Mouse (Mus musculus) lung, adult 2 months (tissue): ENCODE measurements at regions not wholly inside any gene's neighbourhood (a gene's known extent, or its start where the extent isn't known, plus 50 kb on each side); places are given as distances from the start of the nearest gene placed in this dataset.

Experiments used
- CTCF ChIP-seq: fragments of 200-500 bp; IDR thresholded peaks from 2 replicates; pipeline ENCODE4 v1.5.1; 2011; ENCODE audit warnings: mild to moderate bottlenecking, low read length, control low read depth; ENCODE audit not compliant: insufficient read depth
- POLR2A ChIP-seq: fragments of 200-500 bp; IDR thresholded peaks from 2 replicates; pipeline ENCODE4 v1.6.1; 2011; ENCODE audit warnings: low read depth, mild to moderate bottlenecking, control low read depth, low read length, borderline replicate concordance; ENCODE audit errors: extremely low read depth

DNA sequence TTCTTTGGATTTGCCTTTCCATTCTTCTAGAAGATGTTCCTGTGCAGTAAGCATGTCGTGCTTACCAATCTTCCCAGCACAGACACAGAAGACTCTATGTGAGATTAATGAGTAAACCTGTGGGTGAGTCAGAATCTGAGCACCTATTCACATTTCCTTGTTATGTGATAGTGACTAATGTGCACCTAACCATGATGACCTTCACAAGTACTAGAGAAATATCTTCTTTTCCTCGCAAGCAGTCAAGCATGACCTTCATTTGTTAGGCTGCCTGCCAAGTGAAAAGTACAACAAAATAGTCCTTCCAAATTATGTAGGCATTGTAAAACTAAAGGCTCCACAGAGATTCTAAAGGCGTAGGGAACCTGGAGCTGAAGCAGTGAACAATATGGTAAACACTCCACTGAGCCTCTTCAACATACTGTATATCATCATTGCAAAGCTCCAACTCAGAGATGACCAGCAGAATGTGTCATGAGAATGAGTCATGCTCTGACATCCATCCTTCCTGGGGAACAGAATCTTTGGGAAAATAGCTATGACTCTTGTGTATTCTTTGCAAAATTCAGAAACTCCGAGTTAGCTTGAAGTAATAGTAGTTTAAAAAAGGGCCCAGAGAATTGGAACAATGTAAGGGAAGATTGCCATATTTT, 480.0 kb upstream of the Slit2 start:
- no peak for TF ChIP-seq POLR2A
- TF ChIP-seq CTCF = no peak
